Mouse (Mus musculus): ENCODE data around the gene Snrpf. TPM values are rescaled to one million over a fixed set of nuclear protein-coding genes. Genes with fewer than 3 reads are reported as not detected.

Snrpf gene
- polyA plus RNA-seq (2014; fragmentation: Nextera tagmentation; extraction: Ambion mirVana) = 147 and 151 TPM in 2 replicates

DNA sequence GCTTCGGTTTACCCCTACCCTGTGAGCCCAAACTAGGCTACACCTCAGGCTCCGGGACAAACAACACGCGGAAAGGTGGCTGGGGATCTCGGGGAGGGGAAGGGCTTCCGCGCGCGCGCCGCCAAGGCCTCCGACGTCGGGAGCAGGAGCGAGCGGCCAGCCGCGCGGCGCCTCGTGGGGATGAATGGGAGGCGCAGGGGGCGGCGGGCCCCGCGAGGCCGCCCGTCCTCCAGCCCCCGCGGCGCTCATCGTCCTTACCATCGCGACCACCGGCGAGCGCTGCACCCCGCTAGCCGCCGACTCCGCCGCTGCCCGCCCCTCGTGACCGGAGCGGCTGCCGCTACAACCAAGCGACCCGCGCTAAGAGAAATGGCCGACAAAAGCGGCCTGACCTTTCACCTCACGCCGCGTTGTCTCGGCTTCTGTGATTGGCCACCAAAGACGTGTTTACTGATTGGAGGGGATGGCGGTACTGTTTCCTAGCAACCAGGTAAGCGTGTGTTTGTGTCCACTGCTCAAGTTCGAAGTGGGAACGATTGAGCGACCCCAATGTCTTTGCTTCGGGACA lies at the start of gene Snrpf:
TSS of gene Snrpf (minus strand) at position 426 of the 568 bp plus-strand sequence.
- H3K36me3 ChIP-seq (ENCODE audit: control insufficient read depth, insufficient read depth, low read length) = peaks cover 34% of the 10 kb centered on the region
- peak; percentile 99 for DNase-seq (ENCODE audit: low spot score)
- peak within 1 kb of the TSS; percentile 70 for H3K27ac ChIP-seq (ENCODE audit: low read depth)
- peak within 1 kb of the TSS; percentile 85 for H3K9ac ChIP-seq (ENCODE audit: low read length)
- H3K4me1 ChIP-seq (replicated peaks; ENCODE audit: control insufficient read depth, insufficient read depth, low read length) = peaks cover 11% of the 10 kb centered on the region
- H3K4me2 ChIP-seq (ENCODE audit: low read length) = peak within 1 kb of the TSS; percentile 91
- peak within 1 kb of the TSS; percentile 97 for H3K4me3 ChIP-seq (ENCODE audit: low read depth, low read length)
- H3K9me3 ChIP-seq (ENCODE audit: control insufficient read depth, low read length) = no peaks in the 10 kb centered on the region
- under 1% methylated on average over 60 of the region's 63 CpGs for WGBS
- H3K27me3 ChIP-seq (replicated peaks; ENCODE audit: control insufficient read depth, insufficient read depth, low read length) = no peaks in the 10 kb centered on the region
- peak; percentile 89 for ATAC-seq (replicated peaks; ENCODE audit: low FRiP score, low TSS enrichment, low read depth)

- Histone ChIP-seq H3K27ac (ENCODE audit: low read depth) (no peak overlapping the region), H3K4me2 (ENCODE audit: low read length) (no peak overlapping the region), H3K4me1 (replicated peaks; ENCODE audit: control insufficient read depth, insufficient read depth, low read length) (peaks cover 6% of the 10 kb centered on the region; the same call in 1 of the 2 replicates), H3K36me3 (ENCODE audit: control insufficient read depth, insufficient read depth, low read length) (no peaks in the 10 kb centered on the region), H3K4me3 (ENCODE audit: low read depth, low read length) (no peak overlapping the region), H3K9ac (ENCODE audit: low read length) (no peak overlapping the region), H3K27me3 (replicated peaks; ENCODE audit: control insufficient read depth, insufficient read depth, low read length) (peaks cover 28% of the 10 kb centered on the region), H3K9me3 (ENCODE audit: control insufficient read depth, low read length) (no peaks in the 10 kb centered on the region)
- no peak for DNase-seq (ENCODE audit: low spot score)
- ATAC-seq (replicated peaks; ENCODE audit: low FRiP score, low TSS enrichment, low read depth) = no peak
- 42% methylated on average over 9 of the region's 9 CpGs for WGBS
Measured at GRCm38 (mm10) chr10:93635941-93636340, 46.4 kb upstream of the Snrpf start.

DNA sequence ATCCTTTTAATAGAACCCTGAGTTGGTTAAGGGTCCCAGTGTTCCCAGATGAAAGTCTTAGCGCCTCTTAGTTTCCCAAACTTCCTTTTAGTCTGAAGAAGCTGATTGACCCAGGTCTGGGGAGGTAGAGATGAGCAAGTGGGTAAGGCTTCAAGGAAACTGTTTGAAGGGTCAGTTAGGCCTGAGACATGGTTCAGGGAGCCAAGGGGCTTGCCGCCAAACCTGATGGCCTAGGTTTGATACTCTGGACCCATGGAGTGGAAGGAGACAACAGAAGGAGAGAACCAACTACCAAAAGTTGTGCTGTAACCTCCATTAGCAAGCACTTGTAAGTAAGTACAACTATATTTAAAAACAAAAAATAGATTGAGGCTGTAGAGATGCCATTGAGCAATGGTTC lies 44.5 kb upstream of the Snrpf start:
- no peak overlapping the region for H3K9ac ChIP-seq (ENCODE audit: low read length)
- ATAC-seq (replicated peaks; ENCODE audit: low FRiP score, low TSS enrichment, low read depth) = no peak
- DNase-seq (ENCODE audit: low spot score) = no peak
- H3K27me3 ChIP-seq (replicated peaks; ENCODE audit: control insufficient read depth, insufficient read depth, low read length) = peaks cover 9% of the 10 kb centered on the region; the same call in 1 of the 2 replicates
- H3K4me1 ChIP-seq (replicated peaks; ENCODE audit: control insufficient read depth, insufficient read depth, low read length) = no peaks in the 10 kb centered on the region
- H3K4me2 ChIP-seq (ENCODE audit: low read length) = no peak overlapping the region
- 96% methylated on average over 2 of the region's 2 CpGs for whole genome bisulfite sequencing
- no peak overlapping the region for H3K27ac ChIP-seq (ENCODE audit: low read depth)
- H3K9me3 ChIP-seq (ENCODE audit: control insufficient read depth, low read length) = no peaks in the 10 kb centered on the region
- H3K4me3 ChIP-seq (ENCODE audit: low read depth, low read length) = no peak overlapping the region
- H3K36me3 ChIP-seq (ENCODE audit: control insufficient read depth, insufficient read depth, low read length) = no peaks in the 10 kb centered on the region

GRCm38 (mm10) chr10:93633563-93633962 lies 44.1 kb upstream of the Snrpf start:
- WGBS = 81% methylated on average over 5 of the region's 5 CpGs
- no peak for DNase-seq (ENCODE audit: low spot score)
- no peaks in the 10 kb centered on the region for H3K9me3 ChIP-seq (ENCODE audit: control insufficient read depth, low read length)
- H3K36me3 ChIP-seq (ENCODE audit: control insufficient read depth, insufficient read depth, low read length) = no peaks in the 10 kb centered on the region
- no peak overlapping the region for H3K27ac ChIP-seq (ENCODE audit: low read depth)
- ATAC-seq (replicated peaks; ENCODE audit: low FRiP score, low TSS enrichment, low read depth) = no peak
- H3K9ac ChIP-seq (ENCODE audit: low read length) = no peak overlapping the region
- no peak overlapping the region for H3K4me2 ChIP-seq (ENCODE audit: low read length)
- H3K27me3 ChIP-seq (replicated peaks; ENCODE audit: control insufficient read depth, insufficient read depth, low read length) = peaks cover 5% of the 10 kb centered on the region; the same call in 1 of the 2 replicates
- no peak overlapping the region for H3K4me3 ChIP-seq (ENCODE audit: low read depth, low read length)
- no peaks in the 10 kb centered on the region for H3K4me1 ChIP-seq (replicated peaks; ENCODE audit: control insufficient read depth, insufficient read depth, low read length)

DNA sequence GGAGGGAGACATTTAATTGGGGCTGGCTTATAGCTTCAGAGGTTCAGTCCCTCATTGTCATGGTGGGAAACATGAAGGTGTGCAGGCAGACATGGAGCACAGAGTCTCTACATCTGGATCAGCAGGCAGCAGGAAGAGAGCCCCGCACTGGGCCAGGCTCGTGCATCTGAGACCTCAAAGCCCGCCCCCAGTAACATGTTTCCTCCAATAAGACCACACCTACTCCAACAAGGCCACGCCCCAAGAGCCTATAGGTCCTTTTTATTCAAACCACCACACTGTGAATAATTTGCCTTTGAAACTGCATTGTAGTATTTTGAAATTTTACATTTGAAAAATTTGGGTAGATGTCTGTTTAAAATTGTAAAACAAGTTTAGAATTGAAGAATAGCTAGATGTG lies 42.6 kb upstream of the Snrpf start:
- no peak overlapping the region for H3K4me3 ChIP-seq (ENCODE audit: low read depth, low read length)
- ATAC-seq (replicated peaks; ENCODE audit: low FRiP score, low TSS enrichment, low read depth) (no peak), DNase-seq (ENCODE audit: low spot score) (no peak)
- no peak overlapping the region for H3K9ac ChIP-seq (ENCODE audit: low read length)
- no peaks in the 10 kb centered on the region for H3K4me1 ChIP-seq (replicated peaks; ENCODE audit: control insufficient read depth, insufficient read depth, low read length)
- H3K36me3 ChIP-seq (ENCODE audit: control insufficient read depth, insufficient read depth, low read length) = no peaks in the 10 kb centered on the region
- H3K27ac ChIP-seq (ENCODE audit: low read depth) = no peak overlapping the region
- no peaks in the 10 kb centered on the region for H3K9me3 ChIP-seq (ENCODE audit: control insufficient read depth, low read length)
- no peaks in the 10 kb centered on the region; the same call in 1 of the 2 replicates for H3K27me3 ChIP-seq (replicated peaks; ENCODE audit: control insufficient read depth, insufficient read depth, low read length)
- H3K4me2 ChIP-seq (ENCODE audit: low read length) = no peak overlapping the region
- 74% methylated on average over 4 of the region's 4 CpGs for WGBS

GRCm38 (mm10) chr10:93630310-93630709 lies 40.8 kb upstream of the Snrpf start:
- H3K4me2 ChIP-seq (ENCODE audit: low read length) = no peak overlapping the region
- no peaks in the 10 kb centered on the region for H3K36me3 ChIP-seq (ENCODE audit: control insufficient read depth, insufficient read depth, low read length)
- no peak for DNase-seq (ENCODE audit: low spot score)
- no peak overlapping the region for H3K27ac ChIP-seq (ENCODE audit: low read depth)
- H3K9me3 ChIP-seq (ENCODE audit: control insufficient read depth, low read length) = no peaks in the 10 kb centered on the region
- H3K9ac ChIP-seq (ENCODE audit: low read length) = no peak overlapping the region
- WGBS = 77% methylated on average over 5 of the region's 5 CpGs
- no peak overlapping the region for H3K4me3 ChIP-seq (ENCODE audit: low read depth, low read length)
- no peaks in the 10 kb centered on the region for H3K27me3 ChIP-seq (replicated peaks; ENCODE audit: control insufficient read depth, insufficient read depth, low read length)
- no peaks in the 10 kb centered on the region for H3K4me1 ChIP-seq (replicated peaks; ENCODE audit: control insufficient read depth, insufficient read depth, low read length)
- ATAC-seq (replicated peaks; ENCODE audit: low FRiP score, low TSS enrichment, low read depth) = no peak

DNA sequence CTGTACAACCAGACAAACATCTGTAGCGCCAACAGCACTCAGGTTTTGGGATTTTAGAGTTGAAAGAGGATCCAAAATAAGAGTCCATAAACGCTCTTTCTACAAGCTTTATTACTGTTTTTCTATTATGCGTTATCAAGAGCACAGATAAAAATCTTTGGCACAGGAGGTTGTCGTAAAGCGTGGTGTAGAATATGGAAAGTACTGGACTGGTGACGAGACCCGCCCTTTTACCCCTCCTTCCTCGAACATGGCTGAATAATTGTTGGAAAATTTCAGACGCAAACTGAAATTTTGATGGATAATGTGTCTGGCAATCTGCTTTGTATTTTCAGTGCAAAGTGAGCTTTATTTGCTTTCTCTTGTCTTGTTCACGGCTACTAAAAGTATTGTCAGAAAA lies 34.6 kb upstream of the Snrpf start:
- ATAC-seq (replicated peaks; ENCODE audit: low FRiP score, low TSS enrichment, low read depth) = no peak
- Histone ChIP-seq H3K36me3 (ENCODE audit: control insufficient read depth, insufficient read depth, low read length) (no peaks in the 10 kb centered on the region), H3K4me1 (replicated peaks; ENCODE audit: control insufficient read depth, insufficient read depth, low read length) (no peaks in the 10 kb centered on the region; the same call in 1 of the 2 replicates), H3K27ac (ENCODE audit: low read depth) (no peak overlapping the region), H3K4me2 (ENCODE audit: low read length) (peak overlapping the region; percentile 2; the same call in 1 of the 2 replicates), H3K9me3 (ENCODE audit: control insufficient read depth, low read length) (no peaks in the 10 kb centered on the region), H3K27me3 (replicated peaks; ENCODE audit: control insufficient read depth, insufficient read depth, low read length) (no peaks in the 10 kb centered on the region), H3K9ac (ENCODE audit: low read length) (no peak overlapping the region), H3K4me3 (ENCODE audit: low read depth, low read length) (no peak overlapping the region)
- WGBS = 49% methylated on average over 10 of the region's 10 CpGs
- DNase-seq (ENCODE audit: low spot score) = no peak

GRCm38 (mm10) chr10:93623725-93624124 lies 34.2 kb upstream of the Snrpf start:
- H3K36me3 ChIP-seq (ENCODE audit: control insufficient read depth, insufficient read depth, low read length) = no peaks in the 10 kb centered on the region
- peak overlapping the region; percentile 2; the same call in 1 of the 2 replicates for H3K4me2 ChIP-seq (ENCODE audit: low read length)
- H3K27ac ChIP-seq (ENCODE audit: low read depth) = no peak overlapping the region
- H3K4me1 ChIP-seq (replicated peaks; ENCODE audit: control insufficient read depth, insufficient read depth, low read length) = no peaks in the 10 kb centered on the region; the same call in 1 of the 2 replicates
- no peak for DNase-seq (ENCODE audit: low spot score)
- H3K9me3 ChIP-seq (ENCODE audit: control insufficient read depth, low read length) = no peaks in the 10 kb centered on the region
- peak; percentile 88 for ATAC-seq (replicated peaks; ENCODE audit: low FRiP score, low TSS enrichment, low read depth)
- no peak overlapping the region for H3K4me3 ChIP-seq (ENCODE audit: low read depth, low read length)
- 20% methylated on average over 9 of the region's 9 CpGs for WGBS
- no peaks in the 10 kb centered on the region for H3K27me3 ChIP-seq (replicated peaks; ENCODE audit: control insufficient read depth, insufficient read depth, low read length)
- H3K9ac ChIP-seq (ENCODE audit: low read length) = no peak overlapping the region

Measured in intestine, embryonic 14.5 days (tissue).